Mouse (Mus musculus): ENCODE measurements around the gene Unc13b. TPM values are rescaled to one million over a fixed set of nuclear protein-coding genes. Genes with fewer than 3 reads are reported as not detected.

Gene Unc13b
- polyA plus RNA-seq, 1 experiment, result 66.7 TPM

GRCm38 (mm10) chr4:43309696-43310338, 251.1 kb downstream of the Unc13b start:
- Histone ChIP-seq H3K4me1 (ENCODE audit: control insufficient read depth, insufficient read depth, low read length) (no peaks in the 10 kb centered on the region), H3K27ac (ENCODE audit: insufficient read depth, low read length) (no peak overlapping the region), H3K4me3 (ENCODE audit: insufficient read depth, low read length) (no peak overlapping the region)
- no peak for TF ChIP-seq POLR2A (IDR thresholded peaks at IDR 0.05; ENCODE audit: extremely low read depth, insufficient read depth, low read length)
- no peak for TF ChIP-seq CTCF (IDR thresholded peaks at IDR 0.05; ENCODE audit: extremely low read depth, insufficient read depth, low read length)

Other genes with a start within 250 kb of the Unc13b start
- gene Fam205a1, start 205.1 kb upstream of the Unc13b start, polyA plus RNA-seq (2012; rRNA removed), result 0.15 and 0.23 TPM in 2 replicates
- gene Gm12394, start 202.2 kb upstream of the Unc13b start, polyA plus RNA-seq (2012; rRNA removed), result 0.13 and 0.23 TPM in 2 replicates
- 0.15 TPM in 1 of 2 replicates, not detected in the other for gene Fam205c, start 184.7 kb upstream of the Unc13b start, polyA plus RNA-seq (2012; rRNA removed)
- gene Phf24, start 142.3 kb upstream of the Unc13b start, polyA plus RNA-seq (2012; rRNA removed), result 282 and 292 TPM in 2 replicates
- gene Dnajb5, start 109.1 kb upstream of the Unc13b start, polyA plus RNA-seq (2012; rRNA removed), result 96.0 and 107 TPM in 2 replicates
- not detected in 2 replicates for gene 1700022I11Rik, start 89.3 kb upstream of the Unc13b start, polyA plus RNA-seq (2012; rRNA removed)
- gene Vcp, start 58.4 kb upstream of the Unc13b start, polyA plus RNA-seq (2012; rRNA removed), result 171 and 176 TPM in 2 replicates
- gene Fancg, start 48.4 kb upstream of the Unc13b start, polyA plus RNA-seq (2012; rRNA removed), result 25.0 and 28.4 TPM in 2 replicates
- gene Pigo, start 33.1 kb upstream of the Unc13b start, polyA plus RNA-seq (2012; rRNA removed), result 21.0 and 21.9 TPM in 2 replicates
- gene Stoml2, start 27.2 kb upstream of the Unc13b start, polyA plus RNA-seq (2012; rRNA removed), result 128 and 132 TPM in 2 replicates
- 28.5 and 29.2 TPM in 2 replicates for gene Fam214b, start 12.7 kb upstream of the Unc13b start, polyA plus RNA-seq (2012; rRNA removed)
- gene Atp8b5, start 208.2 kb downstream of the Unc13b start, polyA plus RNA-seq (2012; rRNA removed), result 0.55 and 0.77 TPM in 2 replicates

All from cortical plate, adult 2 months (tissue).